Mouse (Mus musculus): Measurements from ENCODE around the gene Hoxc6. TPM values are rescaled to one million over a fixed set of nuclear protein-coding genes. Genes with fewer than 3 reads are reported as not detected.

Gene Hoxc6
- polyA plus RNA-seq, 1 experiment from 2014 or later, result 0.49 TPM

- no peaks in the 10 kb centered on the region for H3K36me3 ChIP-seq (ENCODE audit: control insufficient read depth, insufficient read depth, low read length)
- ATAC-seq (replicated peaks; ENCODE audit: insufficient number of reproducible peaks, low FRiP score, low TSS enrichment), result no peak
- H3K4me1 ChIP-seq (ENCODE audit: control insufficient read depth, insufficient read depth, low read length), result no peaks in the 10 kb centered on the region
- no peaks in the 10 kb centered on the region for H3K9me3 ChIP-seq (replicated peaks; ENCODE audit: control insufficient read depth, low read length)
- no peak overlapping the region for H3K4me2 ChIP-seq
- H3K4me3 ChIP-seq (ENCODE audit: low read depth, low read length), result no peak overlapping the region
- H3K27ac ChIP-seq (ENCODE audit: low read depth, low read length), result no peak overlapping the region
- peaks cover 97% of the 10 kb centered on the region for H3K27me3 ChIP-seq (ENCODE audit: control insufficient read depth, insufficient read depth, low read length)
- H3K9ac ChIP-seq (ENCODE audit: low read depth, low read length), result no peak overlapping the region
- 3% methylated on average over 7 of the region's 7 CpGs for WGBS (ENCODE audit: insufficient replicate concordance)
Measured at GRCm38 (mm10) chr15:102991782-102992181, 6.3 kb upstream of the Hoxc6 start.

DNA sequence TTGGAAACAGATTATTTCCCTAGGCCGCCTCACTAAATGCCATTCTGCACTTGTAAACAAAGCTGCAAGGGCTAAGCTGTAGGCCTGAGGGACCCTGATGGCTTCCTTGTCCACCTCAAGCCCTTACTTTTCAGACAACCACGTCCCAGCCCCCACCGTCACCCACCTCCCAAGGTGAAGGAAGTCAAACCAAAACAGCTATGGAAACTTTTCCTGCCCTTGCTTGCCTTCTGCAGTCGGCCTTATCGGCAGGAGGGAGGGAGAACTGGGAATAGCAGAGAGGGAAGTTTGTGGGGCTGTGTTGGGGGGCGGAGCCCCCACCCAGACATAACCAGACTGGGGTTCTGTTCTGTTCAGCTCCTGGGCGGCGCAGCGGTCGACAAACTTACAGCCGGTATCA lies 5.9 kb upstream of the Hoxc6 start:
- Histone ChIP-seq H3K36me3 (ENCODE audit: control insufficient read depth, insufficient read depth, low read length) (no peaks in the 10 kb centered on the region), H3K4me2 (no peak overlapping the region), H3K4me1 (ENCODE audit: control insufficient read depth, insufficient read depth, low read length) (no peaks in the 10 kb centered on the region), H3K4me3 (ENCODE audit: low read depth, low read length) (no peak overlapping the region), H3K9ac (ENCODE audit: low read depth, low read length) (no peak overlapping the region), H3K9me3 (replicated peaks; ENCODE audit: control insufficient read depth, low read length) (no peaks in the 10 kb centered on the region), H3K27ac (ENCODE audit: low read depth, low read length) (no peak overlapping the region), H3K27me3 (ENCODE audit: control insufficient read depth, insufficient read depth, low read length) (peaks cover 96% of the 10 kb centered on the region)
- 2% methylated on average over 11 of the region's 11 CpGs for WGBS (ENCODE audit: insufficient replicate concordance)
- ATAC-seq (replicated peaks; ENCODE audit: insufficient number of reproducible peaks, low FRiP score, low TSS enrichment), result no peak

DNA sequence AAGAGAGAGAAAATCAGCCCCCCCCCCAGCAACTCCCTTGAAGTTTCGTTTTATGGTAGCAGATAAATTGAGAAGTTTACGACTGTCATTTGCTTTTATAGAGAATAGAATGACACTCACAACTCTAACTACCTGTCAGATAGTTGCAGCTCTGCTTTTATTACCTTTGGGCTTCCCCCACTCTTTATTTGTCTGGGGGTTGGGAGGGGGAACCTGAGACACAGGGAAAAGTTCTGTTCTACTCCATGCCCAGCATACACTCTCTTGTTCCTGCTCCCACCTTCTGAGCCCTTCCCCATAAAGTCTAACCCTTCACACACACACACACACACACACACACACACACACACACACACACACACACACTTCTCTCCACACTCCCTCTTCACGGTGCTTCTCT lies 5.2 kb upstream of the Hoxc6 start:
- no peak overlapping the region for H3K9ac ChIP-seq (ENCODE audit: low read depth, low read length)
- H3K9me3 ChIP-seq (replicated peaks; ENCODE audit: control insufficient read depth, low read length), result no peaks in the 10 kb centered on the region
- no peaks in the 10 kb centered on the region for H3K36me3 ChIP-seq (ENCODE audit: control insufficient read depth, insufficient read depth, low read length)
- 1% methylated on average over 3 of the region's 3 CpGs for WGBS (ENCODE audit: insufficient replicate concordance)
- no peak for ATAC-seq (replicated peaks; ENCODE audit: insufficient number of reproducible peaks, low FRiP score, low TSS enrichment)
- H3K4me3 ChIP-seq (ENCODE audit: low read depth, low read length), result no peak overlapping the region
- H3K4me1 ChIP-seq (ENCODE audit: control insufficient read depth, insufficient read depth, low read length), result no peaks in the 10 kb centered on the region
- H3K27me3 ChIP-seq (ENCODE audit: control insufficient read depth, insufficient read depth, low read length), result peaks cover 96% of the 10 kb centered on the region
- no peak overlapping the region for H3K27ac ChIP-seq (ENCODE audit: low read depth, low read length)
- H3K4me2 ChIP-seq, result no peak overlapping the region

GRCm38 (mm10) chr15:102996548-102996947 lies 1.5 kb upstream of the Hoxc6 start:
- no peak overlapping the region for H3K4me3 ChIP-seq (ENCODE audit: low read depth, low read length)
- H3K4me2 ChIP-seq, result no peak overlapping the region
- peaks cover 97% of the 10 kb centered on the region for H3K27me3 ChIP-seq (ENCODE audit: control insufficient read depth, insufficient read depth, low read length)
- H3K9ac ChIP-seq (ENCODE audit: low read depth, low read length), result no peak overlapping the region
- no peaks in the 10 kb centered on the region for H3K9me3 ChIP-seq (replicated peaks; ENCODE audit: control insufficient read depth, low read length)
- no peak for ATAC-seq (replicated peaks; ENCODE audit: insufficient number of reproducible peaks, low FRiP score, low TSS enrichment)
- no peaks in the 10 kb centered on the region for H3K36me3 ChIP-seq (ENCODE audit: control insufficient read depth, insufficient read depth, low read length)
- peaks cover 19% of the 10 kb centered on the region; the same call in 1 of the 2 replicates for H3K4me1 ChIP-seq (ENCODE audit: control insufficient read depth, insufficient read depth, low read length)
- H3K27ac ChIP-seq (ENCODE audit: low read depth, low read length), result no peak overlapping the region
- 4% methylated on average over 9 of the region's 9 CpGs for WGBS (ENCODE audit: insufficient replicate concordance)

- WGBS (ENCODE audit: insufficient replicate concordance), result 1% methylated on average over 3 of the region's 3 CpGs
- Histone ChIP-seq H3K36me3 (ENCODE audit: control insufficient read depth, insufficient read depth, low read length) (no peaks in the 10 kb centered on the region), H3K9me3 (replicated peaks; ENCODE audit: control insufficient read depth, low read length) (no peaks in the 10 kb centered on the region), H3K27ac (ENCODE audit: low read depth, low read length) (no peak overlapping the region), H3K9ac (ENCODE audit: low read depth, low read length) (no peak overlapping the region), H3K27me3 (ENCODE audit: control insufficient read depth, insufficient read depth, low read length) (peaks cover 97% of the 10 kb centered on the region), H3K4me1 (ENCODE audit: control insufficient read depth, insufficient read depth, low read length) (peaks cover 19% of the 10 kb centered on the region; the same call in 1 of the 2 replicates), H3K4me2 (no peak overlapping the region), H3K4me3 (ENCODE audit: low read depth, low read length) (no peak overlapping the region)
- no peak for ATAC-seq (replicated peaks; ENCODE audit: insufficient number of reproducible peaks, low FRiP score, low TSS enrichment)
Measured at GRCm38 (mm10) chr15:102997431-102997830, 626 bp upstream of the Hoxc6 start.

DNA sequence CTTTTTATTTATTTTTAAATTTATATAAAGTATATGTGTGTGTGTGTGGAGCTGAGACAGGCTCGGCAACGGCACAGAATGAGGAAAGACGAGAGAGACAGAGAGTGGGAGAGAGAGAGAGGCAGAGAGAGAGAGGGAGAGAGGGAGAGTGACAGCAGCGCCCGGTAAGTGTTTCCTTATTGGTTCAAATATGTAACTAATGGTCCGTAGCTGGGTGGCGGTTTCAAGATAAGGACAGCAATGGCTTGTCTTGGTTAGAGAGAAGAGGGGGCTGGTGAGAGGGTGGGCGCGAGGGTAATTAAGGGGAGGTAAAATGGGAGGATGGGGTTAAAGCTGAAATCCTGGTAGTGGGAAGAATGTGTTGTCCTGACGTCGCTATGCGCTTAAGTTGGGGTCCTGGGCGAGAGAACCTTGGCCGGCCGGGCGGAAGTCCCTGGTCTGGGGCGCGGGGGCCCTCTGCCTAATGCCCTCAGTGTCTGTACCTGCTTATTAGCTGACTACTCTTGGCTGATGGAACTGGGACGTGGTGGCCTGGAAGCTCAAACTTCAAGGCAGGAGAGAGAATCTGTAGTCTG lies 638 bp downstream of the Hoxc6 start:
- Histone ChIP-seq H3K9ac (ENCODE audit: low read depth, low read length) (no peak overlapping the region), H3K4me1 (ENCODE audit: control insufficient read depth, insufficient read depth, low read length) (peaks cover 19% of the 10 kb centered on the region; the same call in 1 of the 2 replicates), H3K27ac (ENCODE audit: low read depth, low read length) (no peak overlapping the region), H3K9me3 (replicated peaks; ENCODE audit: control insufficient read depth, low read length) (no peaks in the 10 kb centered on the region), H3K4me3 (ENCODE audit: low read depth, low read length) (peak overlapping the region; percentile 55), H3K27me3 (ENCODE audit: control insufficient read depth, insufficient read depth, low read length) (peaks cover 98% of the 10 kb centered on the region), H3K4me2 (peak overlapping the region; percentile 89), H3K36me3 (ENCODE audit: control insufficient read depth, insufficient read depth, low read length) (no peaks in the 10 kb centered on the region)
- ATAC-seq (replicated peaks; ENCODE audit: insufficient number of reproducible peaks, low FRiP score, low TSS enrichment), result no peak
- WGBS (ENCODE audit: insufficient replicate concordance), result under 1% methylated on average over 19 of the region's 19 CpGs

DNA sequence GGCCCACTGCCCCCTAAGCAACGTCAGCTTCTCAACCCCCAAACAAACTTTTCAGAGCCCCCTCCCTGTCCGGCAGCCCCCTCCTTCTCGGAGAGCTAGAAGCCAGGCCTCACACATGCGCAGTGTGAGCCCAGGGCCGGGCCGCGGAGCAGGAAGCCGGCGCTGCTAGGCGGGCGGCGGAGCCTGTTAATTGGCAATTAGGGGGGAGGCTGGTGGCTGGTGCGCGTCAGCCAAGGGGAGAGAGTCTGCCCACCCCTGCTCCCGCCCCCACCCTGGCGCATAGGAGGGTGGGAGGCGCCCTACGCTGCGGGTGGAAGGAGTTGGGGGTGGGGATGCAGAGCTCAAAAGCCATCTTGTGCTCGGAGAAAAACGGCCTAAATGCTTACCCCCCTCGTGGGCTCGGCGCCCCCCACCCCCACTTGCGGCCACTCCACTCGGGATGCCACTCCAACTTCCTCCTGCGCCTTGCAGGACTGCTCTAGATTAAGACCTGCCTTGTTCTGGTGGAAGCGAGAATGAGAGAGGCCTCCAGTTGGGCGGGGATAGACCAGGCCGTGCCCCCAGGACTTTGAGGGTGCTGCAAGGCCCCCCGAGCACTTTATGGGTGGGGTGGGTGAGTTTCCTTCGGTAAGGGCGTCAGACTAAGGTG lies 1.2 kb downstream of the Hoxc6 start:
- Histone ChIP-seq H3K4me1 (ENCODE audit: control insufficient read depth, insufficient read depth, low read length) (peaks cover 19% of the 10 kb centered on the region; the same call in 1 of the 2 replicates), H3K27me3 (ENCODE audit: control insufficient read depth, insufficient read depth, low read length) (peaks cover 98% of the 10 kb centered on the region), H3K9ac (ENCODE audit: low read depth, low read length) (peak overlapping the region; percentile 71), H3K9me3 (replicated peaks; ENCODE audit: control insufficient read depth, low read length) (no peaks in the 10 kb centered on the region), H3K4me3 (ENCODE audit: low read depth, low read length) (peak overlapping the region; percentile 55), H3K27ac (ENCODE audit: low read depth, low read length) (no peak overlapping the region), H3K4me2 (peak overlapping the region; percentile 89), H3K36me3 (ENCODE audit: control insufficient read depth, insufficient read depth, low read length) (no peaks in the 10 kb centered on the region)
- WGBS (ENCODE audit: insufficient replicate concordance), result 1% methylated on average over 29 of the region's 33 CpGs
- ATAC-seq (replicated peaks; ENCODE audit: insufficient number of reproducible peaks, low FRiP score, low TSS enrichment), result peak; percentile 49

- 5% methylated on average over 9 of the region's 11 CpGs for WGBS (ENCODE audit: insufficient replicate concordance)
- H3K9me3 ChIP-seq (replicated peaks; ENCODE audit: control insufficient read depth, low read length), result no peaks in the 10 kb centered on the region
- H3K36me3 ChIP-seq (ENCODE audit: control insufficient read depth, insufficient read depth, low read length), result no peaks in the 10 kb centered on the region
- ATAC-seq (replicated peaks; ENCODE audit: insufficient number of reproducible peaks, low FRiP score, low TSS enrichment), result peak; percentile 42; the same call in 1 of the 2 replicates
- peak overlapping the region; percentile 55; the same call in 1 of the 2 replicates for H3K4me3 ChIP-seq (ENCODE audit: low read depth, low read length)
- H3K27ac ChIP-seq (ENCODE audit: low read depth, low read length), result no peak overlapping the region
- H3K9ac ChIP-seq (ENCODE audit: low read depth, low read length), result no peak overlapping the region
- peak overlapping the region; percentile 89 for H3K4me2 ChIP-seq
- H3K27me3 ChIP-seq (ENCODE audit: control insufficient read depth, insufficient read depth, low read length), result peaks cover 98% of the 10 kb centered on the region
- peaks cover 19% of the 10 kb centered on the region; the same call in 1 of the 2 replicates for H3K4me1 ChIP-seq (ENCODE audit: control insufficient read depth, insufficient read depth, low read length)
Measured at GRCm38 (mm10) chr15:102999955-103000354, 1.9 kb downstream of the Hoxc6 start.

Measured in heart, embryonic 11.5 days (tissue).